Mouse (Mus musculus) ovary, adult 18-20 months (tissue): Measurements from ENCODE around the gene Cyb5b.

Experiments used
- DNase-seq: peaks from one replicate; pipeline ENCODE4 v3.0.0; 2022; ENCODE audit warnings: low spot score, mixed read lengths

The Cyb5b gene

DNA sequence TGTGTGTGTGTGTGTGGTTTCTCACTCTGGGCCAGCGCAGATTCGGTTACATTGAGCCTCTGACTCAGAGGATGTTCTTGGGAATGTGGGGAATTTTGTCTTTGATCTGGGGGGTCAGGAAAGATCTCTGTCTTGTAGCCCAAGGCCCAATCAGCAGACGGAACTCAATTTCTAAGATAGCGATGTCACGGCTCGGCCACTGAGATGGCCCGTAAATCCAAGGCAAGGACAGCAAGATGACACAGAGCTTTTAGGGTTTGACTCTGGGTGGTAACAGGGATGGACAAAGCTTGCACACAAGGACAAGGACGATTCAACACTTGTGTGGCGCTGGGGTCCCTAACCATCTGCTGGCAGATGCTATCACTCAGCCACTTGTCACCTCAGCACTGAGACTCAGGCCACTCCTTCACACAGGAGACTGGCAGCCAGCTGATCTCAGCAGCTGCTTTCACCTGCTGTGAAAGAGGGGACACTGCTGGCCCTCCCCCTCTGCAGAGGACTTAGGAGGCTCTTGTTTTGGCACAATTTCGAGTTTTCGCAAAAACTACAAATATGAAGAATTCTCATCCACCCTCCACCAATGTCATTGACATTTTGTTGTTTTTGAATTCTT is 76.7 kb downstream of the Cyb5b start:
- no peak for DNase-seq

DNA sequence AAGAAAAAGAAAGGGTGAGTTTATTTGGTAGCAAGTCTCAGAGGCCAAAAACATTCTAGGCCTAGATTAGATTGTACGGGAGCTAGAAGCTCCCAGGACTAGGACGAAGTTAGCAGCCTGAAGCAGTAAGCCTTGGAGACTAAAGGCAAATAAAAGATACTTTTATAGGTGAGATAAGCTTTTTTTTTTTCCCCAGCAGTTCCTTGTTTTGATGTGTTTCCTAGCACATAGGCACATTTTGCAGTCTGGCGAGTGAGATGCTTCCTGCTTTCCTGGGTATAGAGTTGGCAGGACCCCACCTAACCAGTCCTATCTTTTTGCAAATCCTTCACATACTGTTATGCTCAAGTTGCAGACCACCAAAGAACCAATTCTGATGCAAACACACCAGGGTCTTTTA is 82.8 kb downstream of the Cyb5b start:
- DNase-seq, result no peak

DNA sequence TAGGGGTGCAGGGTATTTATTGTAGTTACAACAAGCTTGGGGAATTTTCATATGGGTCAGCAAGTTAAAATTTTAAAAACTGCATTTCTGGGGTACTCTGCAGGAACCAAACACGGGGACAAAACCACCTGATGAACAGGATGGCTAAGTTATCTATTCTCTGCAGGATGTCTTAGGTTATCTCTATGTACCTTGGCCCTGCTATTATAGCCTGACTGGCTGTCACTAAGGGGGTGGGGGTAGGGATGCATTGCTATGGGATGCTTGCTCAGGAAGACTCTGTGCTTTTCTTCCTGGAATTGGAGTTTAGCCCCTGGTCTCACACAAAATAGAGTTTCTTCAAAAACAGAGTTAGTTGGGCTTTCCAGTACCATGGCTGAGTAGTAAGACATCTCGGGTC is 83.3 kb downstream of the Cyb5b start:
- no peak for DNase-seq
